Comparison of ENCODE assay signal across 8 mouse cellular contexts in the genomic region with DNA sequence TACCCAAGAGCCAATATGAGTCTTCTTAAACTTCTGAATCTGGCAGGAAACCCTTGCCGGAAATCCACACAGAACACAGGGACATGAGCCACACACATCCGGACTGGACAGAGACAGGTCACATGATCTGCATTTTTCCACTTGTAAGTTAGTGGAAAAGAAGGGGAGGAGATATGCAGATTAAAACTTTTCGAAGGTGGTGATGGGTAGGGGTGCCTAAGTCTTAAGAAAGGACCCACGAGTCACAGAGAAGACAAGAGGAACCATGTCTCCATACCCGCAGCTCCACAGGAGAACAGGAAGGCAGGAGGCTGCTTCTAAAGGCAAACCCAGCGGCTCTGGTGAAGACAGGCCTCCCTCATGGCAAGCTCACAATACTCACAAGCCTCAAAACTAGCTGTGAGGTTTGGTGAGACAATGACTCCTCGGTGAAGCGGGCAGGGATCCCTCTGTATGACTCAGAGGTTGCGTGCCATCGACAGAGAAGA. TPM values are rescaled to one million over a fixed set of nuclear protein-coding genes. Genes with fewer than 3 reads are reported as not detected.
DNase-seq lines count a peak whose midpoint lies in the region; ATAC-seq and TF ChIP-seq lines count a peak whose summit lies in the region.

No protein-coding gene starts in this region.

- no peak; the same call in 1 of the 2 replicates for TF ChIP-seq EP300 in liver, postnatal 0 days (IDR thresholded peaks at IDR 0.05; ENCODE audit: low read depth)

- no peaks in the 10 kb centered on the region for H3K36me3 ChIP-seq in C2C12 (ENCODE audit: control insufficient read depth, insufficient read depth)
- H3K36me3 ChIP-seq in heart, embryonic 14.5 days (ENCODE audit: control insufficient read depth, insufficient read depth, low read length): no peaks in the 10 kb centered on the region
- H3K36me3 ChIP-seq in kidney, embryonic 16.5 days (ENCODE audit: insufficient read depth, low read length): no peaks in the 10 kb centered on the region
- H3K36me3 ChIP-seq in liver, postnatal 0 days (replicated peaks; ENCODE audit: insufficient read depth, low read length): no peaks in the 10 kb centered on the region
- no peaks in the 10 kb centered on the region for H3K36me3 ChIP-seq in neural tube, embryonic 11.5 days (ENCODE audit: control insufficient read depth, insufficient read depth, low read length)

- H3K79me2 ChIP-seq in C2C12 (ENCODE audit: control insufficient read depth, insufficient read depth): peaks cover 27% of the 10 kb centered on the region

- TF ChIP-seq POLR2A in embryonic fibroblast, embryonic 13.5 days (IDR thresholded peaks at IDR 0.05; ENCODE audit: low read depth, low read length): peak; percentile 81

- H3ac ChIP-seq in C2C12 (ENCODE audit: control insufficient read depth, insufficient read length, low read depth): peak overlapping the region; percentile 92

- peak; percentile 82 for ATAC-seq in heart, embryonic 14.5 days (ENCODE audit: insufficient number of reproducible peaks, insufficient read depth, low FRiP score, low read depth)
- peak; percentile 90 for ATAC-seq in kidney, embryonic 16.5 days (ENCODE audit: low FRiP score, low TSS enrichment)
- peak; percentile 77 for ATAC-seq in liver, postnatal 0 days
- ATAC-seq in neural tube, embryonic 11.5 days (ENCODE audit: insufficient read depth, low FRiP score, low TSS enrichment): peak; percentile 87

- H3K9ac ChIP-seq in heart, embryonic 14.5 days (ENCODE audit: low read length): peak overlapping the region; percentile 91
- H3K9ac ChIP-seq in kidney, embryonic 16.5 days (replicated peaks; ENCODE audit: low read length): peak overlapping the region; percentile 80
- peak overlapping the region; percentile 92 for H3K9ac ChIP-seq in liver, postnatal 0 days (replicated peaks)
- peak overlapping the region; percentile 76 for H3K9ac ChIP-seq in neural tube, embryonic 11.5 days (ENCODE audit: low read length)

- H3K4me3 ChIP-seq in C2C12 (ENCODE audit: insufficient read depth, poor library complexity, severe bottlenecking): peak overlapping the region; percentile 39
- peak overlapping the region; percentile 38 for H3K4me3 ChIP-seq in embryonic fibroblast, embryonic 13.5 days (ENCODE audit: insufficient read depth, low read length)
- H3K4me3 ChIP-seq in heart, embryonic 14.5 days (ENCODE audit: control insufficient read depth in 1 of 2, insufficient read depth in 1 of 2, low read depth in 1 of 2, low read length in 2 of 2): peak overlapping the region; percentile 52 to 53
- H3K4me3 ChIP-seq in kidney, embryonic 16.5 days (ENCODE audit: low read length): peak overlapping the region; percentile 56
- H3K4me3 ChIP-seq in liver, postnatal 0 days (ENCODE audit: low read depth, low read length): peak overlapping the region; percentile 60
- peak overlapping the region; percentile 34 for H3K4me3 ChIP-seq in neural tube, embryonic 11.5 days (ENCODE audit: low read depth, low read length)

- H3K27ac ChIP-seq in embryonic fibroblast, embryonic 13.5 days (ENCODE audit: insufficient read depth, low read length): peak overlapping the region; percentile 98
- H3K27ac ChIP-seq in heart, embryonic 14.5 days (replicated peaks in 1 of 2; ENCODE audit: control insufficient read depth in 1 of 2, insufficient read depth in 1 of 2, low read depth in 2 of 2, low read length in 2 of 2): peak overlapping the region; percentile 100
- peak overlapping the region; percentile 99 for H3K27ac ChIP-seq in kidney, embryonic 16.5 days (ENCODE audit: low read length)
- peak overlapping the region; percentile 98 for H3K27ac ChIP-seq in liver, postnatal 0 days (ENCODE audit: low read depth)
- H3K27ac ChIP-seq in neural tube, embryonic 11.5 days (ENCODE audit: low read depth, low read length): peak overlapping the region; percentile 79

- peaks cover 6% of the 10 kb centered on the region for H3K79me3 ChIP-seq in C2C12 (ENCODE audit: low read depth)

- DNase-seq in adipocyte (ENCODE audit: low spot score): peak; percentile 92
- DNase-seq in liver, postnatal 0 days: peak; percentile 68
- peak; percentile 73 for DNase-seq in neural tube, embryonic 11.5 days (ENCODE audit: low spot score)
- peak; percentile 45 to 46 for DNase-seq in thymus, postnatal 10 days (ENCODE audit: low spot score in 2 of 2)

- no peaks in the 10 kb centered on the region for H3K9me3 ChIP-seq in heart, embryonic 14.5 days (ENCODE audit: control insufficient read depth, low read length)
- no peaks in the 10 kb centered on the region for H3K9me3 ChIP-seq in kidney, embryonic 16.5 days (ENCODE audit: low read length)
- no peaks in the 10 kb centered on the region for H3K9me3 ChIP-seq in liver, postnatal 0 days (ENCODE audit: low read length)
- H3K9me3 ChIP-seq in neural tube, embryonic 11.5 days (ENCODE audit: control insufficient read depth, low read length): no peaks in the 10 kb centered on the region

- H3K4me2 ChIP-seq in heart, embryonic 14.5 days (ENCODE audit: low read length): peak overlapping the region; percentile 98
- peak overlapping the region; percentile 98 for H3K4me2 ChIP-seq in kidney, embryonic 16.5 days (replicated peaks; ENCODE audit: low read depth, low read length)
- peak overlapping the region; percentile 99 for H3K4me2 ChIP-seq in liver, postnatal 0 days (ENCODE audit: low read depth, low read length)
- peak overlapping the region; percentile 99 for H3K4me2 ChIP-seq in neural tube, embryonic 11.5 days (ENCODE audit: low read depth)

- peaks cover 2% of the 10 kb centered on the region; the same call in 1 of the 2 replicates for H3K4me1 ChIP-seq in embryonic fibroblast, embryonic 13.5 days (ENCODE audit: control insufficient read depth, insufficient read depth, low read length)
- peaks cover 18 to 40% of the 10 kb centered on the region in 2 experiments for H3K4me1 ChIP-seq in heart, embryonic 14.5 days (ENCODE audit: control insufficient read depth in 2 of 2, insufficient read depth in 2 of 2, low read length in 2 of 2)
- peaks cover 36% of the 10 kb centered on the region for H3K4me1 ChIP-seq in kidney, embryonic 16.5 days (ENCODE audit: insufficient read depth, low read length)
- H3K4me1 ChIP-seq in liver, postnatal 0 days (ENCODE audit: insufficient read depth): peaks cover 55% of the 10 kb centered on the region
- H3K4me1 ChIP-seq in neural tube, embryonic 11.5 days (ENCODE audit: control insufficient read depth, insufficient read depth, low read length): peaks cover 5% of the 10 kb centered on the region

- H3K27me3 ChIP-seq in C2C12 (ENCODE audit: control insufficient read depth, insufficient read depth, insufficient read length): no peaks in the 10 kb centered on the region
- no peaks in the 10 kb centered on the region for H3K27me3 ChIP-seq in heart, embryonic 14.5 days (ENCODE audit: control insufficient read depth, insufficient read depth, low read length)
- no peaks in the 10 kb centered on the region for H3K27me3 ChIP-seq in kidney, embryonic 16.5 days (ENCODE audit: insufficient read depth, low read length)
- no peaks in the 10 kb centered on the region for H3K27me3 ChIP-seq in liver, postnatal 0 days (ENCODE audit: insufficient read depth, low read length)
- no peaks in the 10 kb centered on the region for H3K27me3 ChIP-seq in neural tube, embryonic 11.5 days (ENCODE audit: control insufficient read depth, insufficient read depth, low read length)

- WGBS in heart, embryonic 14.5 days: under 1% methylated on average over 10 of the region's 10 CpGs
- WGBS in kidney, embryonic 16.5 days: under 1% methylated on average over 10 of the region's 10 CpGs
- WGBS in liver, postnatal 0 days (ENCODE audit: insufficient replicate concordance): 0% methylated on average over 10 of the region's 10 CpGs
- 0% methylated on average over 10 of the region's 10 CpGs for WGBS in neural tube, embryonic 11.5 days

- TF ChIP-seq CTCF in C2C12 (IDR thresholded peaks at IDR 0.05; ENCODE audit: control insufficient read depth, insufficient read depth, insufficient read length): no peak
- no peak for TF ChIP-seq CTCF in embryonic fibroblast, embryonic 13.5 days (IDR thresholded peaks at IDR 0.05; ENCODE audit: borderline replicate concordance, insufficient read depth, low read length)
- TF ChIP-seq CTCF in liver, postnatal 0 days (IDR thresholded peaks at IDR 0.05; ENCODE audit: low read depth): no peak

TF ChIP-seq in C2C12, 6 proteins besides CTCF, POLR2A, EP300 and RAD21:
- TF ChIP-seq USF1 (IDR thresholded peaks at IDR 0.05; ENCODE audit: low read depth): peak; percentile 99
- no peak for TF ChIP-seq FOSL1 (IDR thresholded peaks at IDR 0.05; ENCODE audit: insufficient read depth, low read length, poor library complexity, severe bottlenecking)
- TF ChIP-seq MYOG (IDR thresholded peaks at IDR 0.05; ENCODE audit: control insufficient read depth, extremely low read depth, insufficient read length): no peak
- no peak for TF ChIP-seq MYOD1 (IDR thresholded peaks at IDR 0.05; ENCODE audit: control insufficient read depth, insufficient read length, low read depth)
- no peak for TF ChIP-seq CEBPB (IDR thresholded peaks at IDR 0.05; ENCODE audit: low read depth)
- peak; percentile 58 for TF ChIP-seq MAX (IDR thresholded peaks at IDR 0.05)

RNA-seq across cellular contexts. Expression of a gene that starts 10.6 kb away (rescaled TPM):
- polyA plus RNA-seq in C2C12 (2012; fragmentation: generic; extraction: Trizol): 5,697 TPM
- 3,843 and 4,417 TPM in 2 replicates for polyA plus RNA-seq in embryonic fibroblast, embryonic 13.5 days (2011; ENCODE audit: insufficient read length, low read depth, missing spikeins)
- polyA plus RNA-seq in heart, embryonic 14.5 days (2014; fragmentation: Nextera tagmentation; extraction: Ambion mirVana): 1,091 and 1,152 TPM in 2 replicates
- polyA plus RNA-seq in kidney, embryonic 16.5 days (2015; fragmentation: Nextera tagmentation; extraction: Ambion mirVana): 868 and 911 TPM in 2 replicates
- polyA plus RNA-seq in liver, postnatal 0 days (2015; fragmentation: Nextera tagmentation; extraction: Ambion mirVana): 874 and 942 TPM in 2 replicates
- polyA plus RNA-seq in neural tube, embryonic 11.5 days (2014; fragmentation: Nextera tagmentation; extraction: Ambion mirVana): 993 and 1,049 TPM in 2 replicates

RNA-seq across cellular contexts. Expression of a gene that starts 47.5 kb away (rescaled TPM):
- polyA plus RNA-seq in C2C12 (2012; fragmentation: generic; extraction: Trizol): 15.9 TPM
- polyA plus RNA-seq in embryonic fibroblast, embryonic 13.5 days (2011; ENCODE audit: insufficient read length, low read depth, missing spikeins): 22.3 and 23.8 TPM in 2 replicates
- 8.3 and 9.2 TPM in 2 replicates for polyA plus RNA-seq in heart, embryonic 14.5 days (2014; fragmentation: Nextera tagmentation; extraction: Ambion mirVana)
- polyA plus RNA-seq in kidney, embryonic 16.5 days (2015; fragmentation: Nextera tagmentation; extraction: Ambion mirVana): 13.0 and 13.1 TPM in 2 replicates
- polyA plus RNA-seq in liver, postnatal 0 days (2015; fragmentation: Nextera tagmentation; extraction: Ambion mirVana): 13.6 and 13.7 TPM in 2 replicates
- polyA plus RNA-seq in neural tube, embryonic 11.5 days (2014; fragmentation: Nextera tagmentation; extraction: Ambion mirVana): 7.5 and 7.9 TPM in 2 replicates

Comparison
In these comparisons a context has a peak if more than half of its experiments do, and no peak if none do; other contexts are left out.
1. Peak in every context shown above with its lines: DNase-seq, ATAC-seq, H3K4me3 ChIP-seq and H3K27ac ChIP-seq.